Mouse (Mus musculus) midbrain, embryonic 11.5 days (tissue): ENCODE results near the gene Zzef1. TPM values are rescaled to one million over a fixed set of nuclear protein-coding genes. Genes with fewer than 3 reads are reported as not detected.

Experiments used
- ATAC-seq: fragments of 200-750 bp; cut with Nextera tagmentation; 2 replicates; pipeline ENCODE4 v1.8.0; 2017; ENCODE audit warnings: moderate TSS enrichment, moderate library complexity; ENCODE audit not compliant: low FRiP score
- DNase-seq: peaks from one replicate; pipeline ENCODE4 v3.0.0; 2015; ENCODE audit warnings: low spot score; ENCODE audit errors: missing footprints
- H3K27ac ChIP-seq: fragments of 300-500 bp; sonication (generic); 2 replicates; pipeline ENCODE4 v1.5.1; 2014; ENCODE audit warnings: low read depth, low read length
- H3K27me3 ChIP-seq: fragments of 300-500 bp; sonication (generic); 2 replicates; pipeline ENCODE4 v1.6.1; 2014; ENCODE audit warnings: mild to moderate bottlenecking, low read length, moderate library complexity, mixed read lengths; ENCODE audit not compliant: control insufficient read depth, insufficient read depth
- H3K36me3 ChIP-seq: fragments of 300-500 bp; sonication (generic); 2 replicates; pipeline ENCODE4 v1.6.1; 2014; ENCODE audit warnings: mild to moderate bottlenecking, low read length, moderate library complexity, mixed read lengths; ENCODE audit not compliant: control insufficient read depth, insufficient read depth
- H3K4me1 ChIP-seq: fragments of 300-500 bp; sonication (generic); 2 replicates; pipeline ENCODE4 v1.6.1; 2014; ENCODE audit warnings: low read length; ENCODE audit not compliant: control insufficient read depth, insufficient read depth
- H3K4me2 ChIP-seq: fragments of 300-500 bp; sonication (generic); 2 replicates; pipeline ENCODE4 v1.6.1; 2014; ENCODE audit warnings: mild to moderate bottlenecking, moderate library complexity
- H3K4me3 ChIP-seq: fragments of 300-500 bp; sonication (generic); 2 replicates; pipeline ENCODE4 v1.5.1; 2014; ENCODE audit warnings: low read depth, low read length
- H3K9ac ChIP-seq: fragments of 300-500 bp; sonication (generic); 2 replicates; pipeline ENCODE4 v1.6.1; 2014; ENCODE audit warnings: low read length
- H3K9me3 ChIP-seq: fragments of 300-500 bp; sonication (generic); 2 replicates; pipeline ENCODE4 v1.6.1; 2016; ENCODE audit warnings: low read length; ENCODE audit not compliant: control insufficient read depth
- WGBS: fragments of 180-500 bp; shearing (Covaris S2); extraction: QIAGEN DNeasy Blood & Tissue Kit; methylation state at CpG from one replicate; pipeline ENCODE4 v1.1.7; 2014; 5-methylcytosine and 5-hydroxymethylcytosine counted together
- polyA plus RNA-seq: library from polyadenylated mRNA; unstranded; fragments of >200 nt; fragmentation: Nextera tagmentation; extraction: Ambion mirVana; gene quantifications from 2 replicates; pipeline ENCODE4 v1.2.1, GENCODE M21; 2014

The Zzef1 gene
- polyA plus RNA-seq, 1 experiment from 2014 or later: 8.3 TPM

DNA sequence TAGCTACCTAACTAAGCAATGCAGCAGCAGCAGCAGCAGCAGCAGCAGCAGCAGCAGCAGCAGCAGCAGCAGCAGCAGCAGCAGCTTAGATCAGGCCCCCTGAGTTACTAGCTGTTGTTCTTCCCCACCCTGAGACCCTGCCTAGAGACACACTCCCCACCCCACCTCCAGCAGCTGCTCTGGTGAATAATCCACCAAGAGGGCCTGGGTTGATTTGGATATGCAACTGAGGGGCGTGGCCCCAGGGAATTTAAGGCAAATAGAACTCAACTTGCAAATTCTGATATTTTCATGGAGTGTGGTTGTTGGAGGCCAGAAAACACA lies 157.1 kb downstream of the Zzef1 start:
- H3K36me3 ChIP-seq: no peaks in the 10 kb centered on the region
- H3K9me3 ChIP-seq: no peaks in the 10 kb centered on the region; the same call in 1 of the 2 replicates
- H3K4me1 ChIP-seq: no peaks in the 10 kb centered on the region; the same call in 1 of the 2 replicates
- H3K4me2 ChIP-seq: no peak overlapping the region
- H3K4me3 ChIP-seq: no peak overlapping the region
- DNase-seq (no peak), ATAC-seq (no peak)
- no peaks in the 10 kb centered on the region for H3K27me3 ChIP-seq
- no peak overlapping the region for H3K27ac ChIP-seq
- WGBS: 77% methylated on average over 1 of the region's 1 CpGs
- H3K9ac ChIP-seq: no peak overlapping the region

DNA sequence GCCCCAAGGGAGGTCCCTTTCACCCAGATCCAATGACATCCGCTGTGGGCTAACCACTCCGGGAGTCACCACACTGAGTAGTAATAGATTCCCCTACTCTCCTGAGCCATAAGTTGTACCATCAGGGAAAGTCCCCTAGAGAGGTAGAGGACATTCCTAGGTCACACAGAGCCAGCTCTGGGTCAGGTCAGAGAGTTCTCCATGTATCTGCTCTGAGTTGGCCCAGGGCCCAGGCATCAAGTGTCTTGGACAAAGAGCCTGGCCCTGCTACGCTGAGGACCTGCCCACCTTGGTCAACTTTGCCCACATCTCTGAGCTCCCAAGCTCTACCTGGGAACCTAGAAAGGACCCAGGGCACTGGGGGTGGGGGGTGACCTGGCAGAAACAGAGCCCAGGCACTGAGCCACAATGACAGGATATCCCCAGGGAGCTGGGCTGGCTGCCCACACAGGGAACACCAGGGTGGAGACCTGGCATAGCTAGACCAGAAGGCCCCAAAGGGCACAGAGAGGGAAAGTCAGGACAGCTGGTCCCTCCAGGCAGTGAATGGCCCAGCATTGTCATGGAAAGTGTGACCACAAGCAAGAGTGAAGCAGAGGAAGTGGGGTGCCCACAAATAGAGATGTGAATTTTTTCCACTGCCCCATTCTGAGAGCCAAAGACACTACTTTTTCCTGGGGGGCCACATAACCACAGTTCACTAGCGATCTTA lies 157.6 kb downstream of the Zzef1 start:
- Histone ChIP-seq H3K27me3 (no peaks in the 10 kb centered on the region), H3K9me3 (no peaks in the 10 kb centered on the region; the same call in 1 of the 2 replicates), H3K4me2 (no peak overlapping the region), H3K4me1 (no peaks in the 10 kb centered on the region), H3K4me3 (no peak overlapping the region), H3K9ac (no peak overlapping the region), H3K27ac (no peak overlapping the region), H3K36me3 (no peaks in the 10 kb centered on the region)
- WGBS: 94% methylated on average over 4 of the region's 4 CpGs
- no peak for ATAC-seq
- DNase-seq: peak; percentile 39

DNA sequence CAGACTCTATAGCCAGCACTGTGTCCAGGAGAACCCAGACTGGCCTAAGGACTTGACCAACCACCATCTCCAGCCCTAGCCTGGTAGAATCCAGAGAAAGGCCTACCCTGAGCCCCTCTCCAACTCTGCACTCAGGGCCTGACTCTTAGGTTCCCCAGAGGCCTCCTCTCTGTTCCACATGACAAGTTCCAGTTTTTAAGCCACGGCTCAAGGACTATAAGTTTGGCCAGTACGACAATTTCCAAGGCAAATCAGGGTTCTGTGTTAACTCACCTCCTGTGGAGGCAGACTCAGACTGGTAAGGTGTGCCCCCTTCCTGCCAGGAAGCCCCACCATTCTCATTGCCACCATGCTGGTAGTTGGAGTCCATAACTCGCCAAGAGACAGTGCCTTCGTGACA lies 158.2 kb downstream of the Zzef1 start:
- no peak for ATAC-seq
- Histone ChIP-seq H3K4me1 (no peaks in the 10 kb centered on the region), H3K27me3 (peaks cover under 1% of the 10 kb centered on the region), H3K9ac (no peak overlapping the region), H3K4me2 (no peak overlapping the region), H3K4me3 (no peak overlapping the region), H3K36me3 (no peaks in the 10 kb centered on the region), H3K27ac (no peak overlapping the region), H3K9me3 (no peaks in the 10 kb centered on the region; the same call in 1 of the 2 replicates)
- DNase-seq: no peak
- WGBS: 82% methylated on average over 4 of the region's 4 CpGs

DNA sequence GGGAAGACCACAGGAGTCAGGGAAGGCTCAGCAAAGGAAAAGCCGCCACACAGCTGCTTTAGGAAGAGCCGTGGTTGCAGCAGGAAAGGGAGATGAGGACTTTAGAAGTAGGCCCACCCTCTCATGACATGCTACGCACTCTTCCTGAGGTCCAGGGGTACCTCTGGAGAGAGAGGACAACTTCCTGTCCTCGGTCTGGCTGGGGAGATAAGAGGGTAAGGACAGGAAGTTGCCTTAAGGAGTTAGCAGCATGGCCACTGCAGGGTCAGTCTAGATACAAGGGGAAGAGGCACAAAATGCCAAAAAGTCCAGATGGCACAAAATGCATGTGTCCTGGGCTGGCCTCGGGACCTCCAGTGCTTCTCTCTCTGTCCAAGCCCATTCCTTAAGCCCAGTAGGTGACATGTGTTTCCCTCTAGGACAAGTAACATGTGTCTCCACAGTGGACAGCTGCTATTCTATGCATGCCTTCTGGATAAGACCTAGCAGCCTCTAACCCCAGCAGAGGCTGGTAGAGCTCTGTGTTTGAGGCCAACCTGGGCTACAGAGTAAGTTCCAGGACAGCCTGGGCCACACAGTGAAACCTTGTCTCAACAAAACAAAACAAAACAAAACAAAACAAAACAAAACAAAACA lies 159.4 kb downstream of the Zzef1 start:
- 80% methylated on average over 5 of the region's 5 CpGs for WGBS
- H3K4me3 ChIP-seq: no peak overlapping the region
- no peaks in the 10 kb centered on the region; the same call in 1 of the 2 replicates for H3K9me3 ChIP-seq
- no peak overlapping the region for H3K4me2 ChIP-seq
- DNase-seq (peak; percentile 80), ATAC-seq (no peak)
- no peaks in the 10 kb centered on the region for H3K36me3 ChIP-seq
- peaks cover 13% of the 10 kb centered on the region for H3K27me3 ChIP-seq
- no peak overlapping the region for H3K9ac ChIP-seq
- no peaks in the 10 kb centered on the region for H3K4me1 ChIP-seq
- H3K27ac ChIP-seq: no peak overlapping the region

DNA sequence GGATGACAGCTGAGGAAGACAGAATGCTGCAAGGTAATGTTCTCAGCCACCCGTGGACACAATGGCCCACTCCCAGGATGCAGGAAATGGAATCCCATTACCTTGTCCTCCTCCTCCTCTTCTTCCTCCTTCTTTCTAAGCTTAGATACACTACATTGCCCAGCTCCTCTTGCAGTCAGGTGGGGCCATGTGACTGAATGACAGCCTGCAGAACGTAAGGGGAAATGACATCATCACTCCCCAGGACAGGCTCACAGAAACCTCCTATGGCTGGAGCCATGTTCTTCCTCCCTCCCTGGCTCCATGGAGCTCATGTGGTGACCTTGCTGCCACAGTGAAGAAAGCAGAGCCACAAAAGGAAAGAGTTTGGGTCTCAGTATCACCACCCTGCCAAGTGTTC lies 161.3 kb downstream of the Zzef1 start:
- Histone ChIP-seq H3K4me2 (no peak overlapping the region), H3K27ac (no peak overlapping the region), H3K9ac (no peak overlapping the region), H3K36me3 (no peaks in the 10 kb centered on the region), H3K4me1 (no peaks in the 10 kb centered on the region), H3K4me3 (no peak overlapping the region), H3K27me3 (peaks cover 31% of the 10 kb centered on the region), H3K9me3 (no peaks in the 10 kb centered on the region)
- WGBS: 83% methylated on average over 2 of the region's 2 CpGs
- DNase-seq: peak; percentile 72
- ATAC-seq: no peak

DNA sequence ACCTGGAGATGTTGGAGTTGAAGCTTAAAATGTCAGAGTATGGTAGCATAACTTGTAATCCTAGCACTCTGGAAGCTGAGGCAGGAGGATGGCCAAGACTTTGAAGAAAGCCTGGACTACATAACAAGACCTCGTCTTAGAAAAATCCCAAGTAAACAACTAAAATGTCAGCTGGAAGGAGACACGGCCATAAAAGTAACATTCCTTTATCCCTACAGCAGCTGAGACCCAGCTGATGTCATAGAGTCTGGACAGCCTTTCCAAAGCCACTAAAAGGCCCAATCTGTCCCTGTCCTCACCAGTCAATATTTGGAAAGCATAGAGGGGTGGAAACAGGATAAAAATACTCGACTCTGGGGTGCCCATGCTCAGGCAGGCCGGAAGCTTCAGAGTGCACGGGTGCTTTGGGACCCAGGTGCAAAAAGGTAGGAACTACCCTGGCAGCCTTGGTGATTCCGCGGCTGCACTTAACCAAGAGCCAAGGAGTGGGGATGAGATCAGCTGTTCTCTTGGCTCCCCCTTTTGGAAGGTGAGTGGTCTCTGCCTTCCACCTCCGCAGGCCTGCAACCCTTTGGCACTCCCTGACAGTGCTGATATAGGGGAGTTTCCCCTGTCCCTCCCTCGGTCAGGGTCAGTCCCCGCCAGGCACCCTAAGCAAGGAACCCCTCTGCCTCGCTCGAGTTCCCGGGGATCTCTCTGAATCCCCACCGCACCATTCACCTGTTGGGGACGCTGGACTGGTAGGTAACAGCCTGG lies 164.1 kb downstream of the Zzef1 start:
- no peak for ATAC-seq
- no peak overlapping the region for H3K4me3 ChIP-seq
- no peaks in the 10 kb centered on the region for H3K4me1 ChIP-seq
- 14% methylated on average over 15 of the region's 15 CpGs for WGBS
- DNase-seq: peak; percentile 77
- no peak overlapping the region for H3K9ac ChIP-seq
- H3K36me3 ChIP-seq: no peaks in the 10 kb centered on the region
- no peak overlapping the region for H3K4me2 ChIP-seq
- H3K9me3 ChIP-seq: no peaks in the 10 kb centered on the region
- no peak overlapping the region for H3K27ac ChIP-seq
- peaks cover 36% of the 10 kb centered on the region for H3K27me3 ChIP-seq

DNA sequence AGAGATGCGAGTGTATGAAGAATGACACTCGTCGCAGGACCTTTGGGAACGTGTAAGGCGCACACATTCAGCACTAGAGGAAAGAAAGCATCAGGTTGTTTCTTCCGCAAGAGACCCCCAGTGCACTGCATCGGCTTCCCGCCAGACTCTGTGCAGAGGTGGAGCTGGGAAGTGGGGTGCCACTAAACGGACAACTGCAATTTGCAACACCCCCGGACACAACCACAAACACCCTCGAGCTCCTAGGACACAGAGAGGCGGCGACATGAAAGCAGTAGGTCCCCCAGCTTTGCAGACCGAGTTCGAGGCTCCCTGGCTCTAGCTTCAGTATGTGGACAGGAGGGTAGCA lies 164.7 kb downstream of the Zzef1 start:
- Histone ChIP-seq H3K9ac (no peak overlapping the region), H3K4me2 (peak overlapping the region; percentile 33), H3K27me3 (peaks cover 36% of the 10 kb centered on the region), H3K4me1 (no peaks in the 10 kb centered on the region), H3K4me3 (peak overlapping the region; percentile 22), H3K36me3 (no peaks in the 10 kb centered on the region), H3K27ac (no peak overlapping the region), H3K9me3 (no peaks in the 10 kb centered on the region)
- DNase-seq (peak; percentile 85), ATAC-seq (no peak)
- WGBS: 4% methylated on average over 15 of the region's 15 CpGs

DNA sequence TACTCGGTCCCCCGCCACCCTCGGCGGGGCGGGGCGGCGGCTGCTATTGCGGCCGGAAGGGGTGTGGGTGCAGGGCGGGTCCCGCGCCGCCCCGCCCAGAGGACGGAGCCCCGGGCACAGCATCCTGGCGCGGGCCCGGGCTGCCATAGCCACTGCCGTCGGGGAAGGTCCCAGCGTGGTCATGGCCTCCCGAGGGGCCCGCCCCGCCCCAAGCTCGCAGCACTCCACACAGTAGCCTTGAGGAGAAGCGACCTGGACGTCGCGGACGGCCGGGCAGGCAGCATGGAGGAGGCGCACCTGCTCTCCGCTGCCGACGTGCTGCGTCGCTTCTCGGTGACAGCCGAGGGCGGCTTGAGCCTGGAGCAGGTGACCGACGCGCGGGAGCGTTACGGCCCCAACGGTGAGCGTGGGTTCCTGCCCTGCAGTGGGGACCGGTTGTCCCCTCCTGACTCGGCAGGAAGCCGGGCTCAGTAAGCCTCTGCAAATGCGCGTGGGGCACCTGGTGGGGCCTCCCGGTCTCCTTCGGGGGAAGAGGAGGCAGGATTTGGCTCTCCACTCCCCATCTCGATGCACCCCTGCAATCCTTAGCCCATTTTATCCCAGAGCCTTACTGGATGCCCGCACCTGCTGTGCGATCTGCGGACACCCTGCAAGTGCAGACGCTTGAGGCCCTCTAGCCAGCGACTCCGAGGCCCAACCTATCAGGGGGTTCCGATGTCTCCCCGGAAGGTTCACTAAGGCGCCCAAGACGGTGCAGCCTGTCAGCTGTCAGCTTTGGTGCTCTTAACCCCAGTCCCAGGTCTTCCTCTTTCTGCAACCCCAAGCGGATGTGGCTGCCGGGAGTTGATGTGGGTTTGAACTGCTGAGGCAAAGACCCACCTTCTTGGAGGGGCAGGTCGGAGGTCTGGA lies 165.3 kb downstream of the Zzef1 start, which contains the start of gene Atp2a3:
Gene Atp2a3, plus strand, starts transcription at position 98 of the 909 bp plus-strand sequence.
- no peak for ATAC-seq
- peak; percentile 85 for DNase-seq
- H3K9ac ChIP-seq: no peak within 1 kb of the TSS
- no peaks in the 10 kb centered on the region for H3K4me1 ChIP-seq
- H3K36me3 ChIP-seq: no peaks in the 10 kb centered on the region
- H3K4me2 ChIP-seq: peak within 1 kb of the TSS; percentile 33
- 5% methylated on average over 70 of the region's 70 CpGs for WGBS
- peak within 1 kb of the TSS; percentile 22 for H3K4me3 ChIP-seq
- H3K9me3 ChIP-seq: no peaks in the 10 kb centered on the region
- H3K27ac ChIP-seq: no peak within 1 kb of the TSS
- H3K27me3 ChIP-seq: peaks cover 36% of the 10 kb centered on the region
